Mouse (Mus musculus) left cerebral cortex, adult 9 months (tissue): ENCODE data around the gene Mapk13.

ENCODE experiments used
- DNase-seq, 2 experiments: peaks; one replicate each; pipeline ENCODE4 v3.0.0; 2022; ENCODE audit warnings: low spot score in 2 of 2

Mapk13 gene

DNA sequence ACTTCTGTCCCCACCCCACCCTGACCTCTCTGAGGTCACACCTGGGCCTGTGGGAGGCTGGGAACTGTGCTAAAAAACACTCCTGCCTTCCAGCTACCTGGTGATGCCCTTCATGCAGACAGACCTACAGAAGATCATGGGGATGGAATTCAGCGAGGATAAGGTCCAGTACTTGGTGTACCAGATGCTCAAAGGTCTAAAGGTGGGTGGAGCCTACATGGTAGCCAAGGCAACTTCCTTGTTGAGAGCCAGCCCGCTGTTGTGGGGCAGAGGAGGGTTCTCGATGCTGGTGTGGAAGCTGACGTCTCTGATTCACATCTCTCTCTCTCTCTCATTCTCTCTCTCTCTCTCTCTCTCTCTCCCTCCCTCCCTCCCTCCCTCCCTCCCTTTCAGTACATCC, 6.1 kb downstream of the Mapk13 start:
- DNase-seq = no peak

GRCm38 (mm10) chr17:28776817-28777216, 7.7 kb downstream of the Mapk13 start:
- DNase-seq = no peak

GRCm38 (mm10) chr17:28777231-28778005, 8.3 kb downstream of the Mapk13 start:
- no peak for DNase-seq

DNA sequence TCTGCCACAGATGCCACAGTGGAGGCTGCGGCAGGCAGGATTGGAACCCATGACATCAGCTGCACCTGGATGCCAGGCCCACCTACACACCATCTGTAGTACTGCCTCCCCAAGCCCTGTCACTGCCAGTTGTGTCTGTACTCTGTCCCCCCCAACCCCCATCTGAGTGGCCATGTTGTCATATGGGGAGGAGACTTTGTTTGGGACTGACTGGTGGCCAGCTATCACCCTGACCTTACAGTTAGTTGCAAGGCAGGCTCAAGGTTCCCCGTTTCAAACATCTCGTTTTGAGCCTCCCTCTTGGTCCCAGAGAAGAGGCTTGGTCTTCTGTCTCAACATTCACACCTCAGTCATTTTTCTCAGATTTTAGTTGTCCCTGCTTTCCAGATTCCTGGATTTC, 10.6 kb downstream of the Mapk13 start:
- no peak for DNase-seq

- DNase-seq = no peak
Observed at GRCm38 (mm10) chr17:28780836-28781235, 11.7 kb downstream of the Mapk13 start.

GRCm38 (mm10) chr17:28781290-28782045, 12.4 kb downstream of the Mapk13 start:
- DNase-seq = no peak

DNA sequence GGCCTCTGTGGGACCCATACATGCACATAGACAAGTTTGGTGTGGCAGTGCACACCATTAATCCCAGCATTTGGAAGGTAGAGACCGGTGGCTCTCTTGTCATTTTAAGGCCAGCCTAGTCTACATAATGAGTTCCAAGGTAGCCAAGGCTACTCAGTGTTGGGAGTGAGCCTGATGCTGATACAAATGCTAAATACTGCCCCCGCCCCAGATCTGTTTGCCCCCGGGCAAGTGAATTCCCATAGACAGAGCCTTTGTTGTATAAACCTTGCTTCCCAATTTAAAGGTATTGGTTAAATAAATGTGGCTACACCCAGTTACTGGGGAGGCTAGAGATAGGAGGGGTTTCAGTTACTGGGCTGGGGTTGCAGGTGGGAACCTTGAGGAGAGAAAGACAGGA, 15.9 kb downstream of the Mapk13 start:
- no peak for DNase-seq

DNA sequence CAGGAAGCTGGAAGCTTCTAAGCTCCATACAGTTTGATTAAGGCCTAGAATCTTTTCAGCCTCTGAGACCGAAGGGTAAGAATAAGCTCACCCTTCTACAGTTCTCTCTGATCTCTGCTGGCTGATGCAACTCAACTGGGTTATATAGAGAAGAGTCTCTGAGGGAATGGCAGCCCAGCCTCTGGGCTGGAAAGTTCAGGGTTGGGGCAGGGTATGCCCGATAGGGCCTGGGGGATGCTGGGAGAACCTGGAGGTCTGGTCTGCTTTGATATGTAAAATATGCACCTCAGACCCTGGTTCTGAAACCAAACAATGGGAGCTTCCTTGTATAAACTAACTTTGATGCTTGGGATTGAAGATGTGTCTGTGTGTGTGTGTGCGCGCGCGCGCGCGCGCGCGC, 18.4 kb downstream of the Mapk13 start:
- DNase-seq = no peak

- DNase-seq = no peak
Observed at GRCm38 (mm10) chr17:28797031-28797430, 27.9 kb downstream of the Mapk13 start.

DNA sequence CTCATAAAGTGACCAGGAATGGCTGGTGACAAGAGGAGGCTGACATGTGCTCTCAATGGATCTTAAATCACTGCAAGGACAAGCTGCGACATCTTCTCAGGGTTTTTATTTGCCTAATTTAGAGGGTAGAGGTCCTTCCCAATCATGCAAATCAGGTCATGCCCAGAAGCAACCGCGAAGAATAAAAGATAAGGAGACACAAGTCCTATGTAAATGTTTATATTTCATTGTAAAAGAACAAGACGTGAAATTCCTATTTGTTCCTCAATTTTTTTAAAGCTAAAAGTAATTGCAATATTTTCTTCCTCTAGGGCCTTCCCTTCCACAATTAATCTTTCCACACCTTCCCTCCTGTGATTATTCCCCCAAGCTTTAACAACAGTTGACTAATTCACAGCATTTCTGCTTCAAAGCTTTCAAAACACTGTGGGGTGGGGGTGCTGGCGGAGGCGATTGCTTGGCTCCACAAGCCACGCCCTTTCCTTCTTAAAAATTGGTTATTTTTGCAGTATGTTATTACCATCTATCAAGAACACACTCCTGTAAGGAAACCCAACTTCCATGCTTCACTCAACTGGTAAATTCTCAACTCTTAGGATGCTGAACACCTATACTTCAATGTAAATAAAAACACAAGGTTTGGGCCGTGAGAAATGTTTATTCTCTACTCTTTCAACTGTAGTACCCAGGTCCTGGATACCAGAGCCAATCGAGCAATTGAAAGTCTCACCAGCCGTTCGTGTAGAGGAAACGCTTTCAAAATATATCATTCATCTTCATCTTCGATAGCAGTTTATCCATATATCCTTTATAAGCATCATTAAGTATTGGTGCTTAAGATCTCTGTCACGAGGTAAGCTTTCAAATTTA, 30.4 kb downstream of the Mapk13 start:
- no peak for DNase-seq

GRCm38 (mm10) chr17:28800281-28800670, 31.2 kb downstream of the Mapk13 start:
- no peak for DNase-seq

- peak in 1 of 2 experiments; percentile 48 for DNase-seq
Observed at GRCm38 (mm10) chr17:28800671-28801412, 31.7 kb downstream of the Mapk13 start, which contains the start of gene Brpf3. TSS of gene Brpf3 (plus strand) at chr17:28801090.

- DNase-seq = peak; percentile 91 to 96
Observed at GRCm38 (mm10) chr17:28801474-28802005, 32.4 kb downstream of the Mapk13 start.

DNA sequence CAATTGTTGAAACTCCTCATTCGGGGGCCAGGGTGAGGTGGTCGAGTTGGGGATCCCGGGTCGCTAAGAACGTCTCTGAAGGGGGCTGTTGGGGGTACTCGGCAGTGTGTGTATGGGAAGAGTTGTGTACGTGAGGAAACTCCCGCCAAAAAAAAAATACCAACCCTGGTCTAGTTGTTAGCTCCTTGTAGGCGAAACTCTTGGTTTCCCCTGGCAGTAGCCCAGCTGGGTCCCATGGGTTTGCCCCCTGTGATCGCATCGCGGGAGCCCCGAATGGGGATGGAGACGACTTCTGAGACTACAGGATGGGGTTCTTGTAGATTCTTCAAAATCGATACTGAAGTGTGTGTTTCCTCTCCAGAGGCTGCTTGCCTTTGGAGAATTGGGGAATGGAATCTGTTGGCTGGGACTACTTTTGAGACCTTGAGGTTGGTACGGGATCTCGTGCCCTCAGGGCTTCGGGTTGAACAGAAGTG, 32.9 kb downstream of the Mapk13 start:
- no peak for DNase-seq

DNA sequence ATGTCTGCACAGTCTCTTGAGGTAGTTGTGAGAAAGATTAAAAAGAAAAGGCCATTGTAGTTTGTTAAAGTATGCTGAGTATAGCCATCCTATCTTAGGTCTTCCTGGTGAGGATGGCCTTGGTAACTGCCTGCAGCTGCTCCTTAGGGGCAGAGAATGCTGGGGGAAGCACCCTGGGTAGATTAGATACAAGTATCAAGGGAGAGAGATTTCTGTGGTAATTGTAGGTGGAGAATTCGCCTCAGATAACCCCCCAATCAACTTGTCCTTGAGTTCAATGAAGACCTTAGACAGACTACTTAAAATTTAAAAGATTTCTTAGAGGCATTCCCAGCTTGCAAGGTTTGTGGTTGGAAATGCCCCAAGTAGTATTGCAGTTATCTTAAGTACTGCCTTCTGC, 34.2 kb downstream of the Mapk13 start:
- DNase-seq = no peak

DNA sequence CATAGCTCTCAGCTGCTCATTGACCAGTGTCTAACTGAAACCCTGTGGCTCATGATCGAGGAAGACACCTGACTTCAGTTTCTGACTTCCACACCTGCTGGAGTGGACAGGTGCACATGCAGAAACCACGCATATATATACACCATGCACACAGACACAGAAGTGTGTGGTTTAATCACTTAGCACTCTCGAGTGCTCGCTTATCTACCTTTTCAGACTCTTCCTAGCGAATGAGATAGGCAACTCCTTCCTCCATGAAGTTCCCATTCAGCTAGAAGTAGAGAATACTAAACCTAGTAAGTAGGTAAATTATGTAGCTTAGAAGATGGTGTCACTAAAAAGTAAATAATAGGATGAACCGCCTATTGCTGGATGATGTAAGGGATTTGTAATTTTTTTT, 35.9 kb downstream of the Mapk13 start:
- no peak for DNase-seq

DNA sequence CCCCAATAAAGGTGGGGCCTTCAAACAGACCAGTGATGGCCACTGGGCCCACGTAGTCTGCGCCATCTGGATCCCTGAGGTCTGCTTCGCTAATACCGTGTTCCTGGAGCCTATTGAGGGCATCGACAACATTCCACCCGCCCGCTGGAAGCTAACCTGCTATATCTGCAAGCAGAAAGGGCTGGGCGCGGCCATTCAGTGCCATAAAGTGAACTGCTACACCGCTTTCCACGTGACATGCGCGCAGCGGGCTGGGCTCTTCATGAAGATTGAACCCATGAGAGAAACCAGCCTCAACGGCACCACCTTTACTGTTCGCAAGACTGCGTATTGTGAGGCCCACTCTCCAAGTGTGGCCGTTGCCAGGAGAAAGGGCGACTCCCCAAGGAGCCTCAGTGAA, 37.7 kb downstream of the Mapk13 start:
- DNase-seq = no peak

- no peak for DNase-seq
Observed at GRCm38 (mm10) chr17:28808714-28809113, 39.6 kb downstream of the Mapk13 start.

GRCm38 (mm10) chr17:28809175-28809831, 40.2 kb downstream of the Mapk13 start:
- DNase-seq = no peak

GRCm38 (mm10) chr17:28812345-28812744, 43.2 kb downstream of the Mapk13 start:
- DNase-seq = no peak
